Mouse (Mus musculus) erythroblast, adult 5-6 weeks (primary cell): ENCODE results near the gene Hnrnpa2b1. TPM values are rescaled to one million over a fixed set of nuclear protein-coding genes. Genes with fewer than 3 reads are reported as not detected.
A peak's percentile ranks its signal among the peaks of the same experiment; 100 is the strongest.
"Not testable (repeated sequence)": the region's sequence is repeated elsewhere in the genome, so short reads cannot be mapped to it uniquely, and the experiment has no call there.

ENCODE experiments used
- ATAC-seq: replicated peaks from 2 replicates; pipeline ENCODE4 v1.8.0; 2016; ENCODE audit warnings: moderate number of reproducible peaks, mild to moderate bottlenecking, moderate TSS enrichment, inconsistent platforms; ENCODE audit not compliant: poor library complexity, low FRiP score, severe bottlenecking
- total RNA-seq, 2 experiments: library from RNA; stranded (forward) in 1 of 2; stranded (reverse) in 1 of 2; fragments of 150-400 nt in 1 of 2; fragments of 200-764, 138-1000 nt in 1 of 2; gene quantifications; 2 replicates each; pipeline versions ENCODE4 v1.2.3 to v1.2.4; 2015 to 2017; ENCODE audit warnings: low replicate concordance in 2 of 2

The Hnrnpa2b1 gene
- total RNA-seq (2015; ENCODE audit: low replicate concordance) = 435 and 484 TPM in 2 replicates
- total RNA-seq (2017; ENCODE audit: low replicate concordance) = 397 and 928 TPM in 2 replicates

GRCm38 (mm10) chr6:51469715-51470310 is at the start of gene Hnrnpa2b1:
Gene Hnrnpa2b1, minus strand, starts transcription at chr6:51469894.
- ATAC-seq = peak; percentile 84

GRCm38 (mm10) chr6:51514860-51515259 is 45.2 kb upstream of the Hnrnpa2b1 start:
- ATAC-seq = no peak

- ATAC-seq = no peak
These were observed 44.1 kb upstream of the Hnrnpa2b1 start for GRCm38 (mm10) chr6:51513745-51514144.

GRCm38 (mm10) chr6:51510946-51511345 is 41.3 kb upstream of the Hnrnpa2b1 start:
- ATAC-seq = no peak

- ATAC-seq = no peak
These were observed 40.4 kb upstream of the Hnrnpa2b1 start for GRCm38 (mm10) chr6:51510094-51510493.

- no peak for ATAC-seq
These were observed 39.3 kb upstream of the Hnrnpa2b1 start for GRCm38 (mm10) chr6:51508750-51509648.

DNA sequence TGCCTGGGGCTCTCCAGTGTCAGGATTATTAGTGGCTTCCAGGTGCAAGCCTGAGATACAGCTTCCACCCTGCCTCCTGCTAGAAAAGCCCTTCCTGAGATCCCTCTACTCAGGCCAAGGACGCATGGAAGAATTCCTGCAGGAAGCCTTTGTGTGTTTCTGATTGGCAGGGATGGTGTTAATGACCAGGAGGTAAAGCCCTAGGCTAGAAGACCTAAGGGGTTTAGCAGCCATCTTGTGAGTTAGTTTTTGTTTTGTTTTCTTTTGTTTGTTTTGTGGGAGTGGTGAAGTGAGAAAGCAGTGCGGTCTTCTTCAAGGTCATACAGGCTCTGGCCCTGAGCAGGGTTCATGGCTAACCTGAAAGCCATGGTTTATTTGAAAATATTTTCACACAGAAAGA is 37.9 kb upstream of the Hnrnpa2b1 start:
- ATAC-seq = no peak

GRCm38 (mm10) chr6:51505671-51506070 is 36.0 kb upstream of the Hnrnpa2b1 start:
- ATAC-seq = no peak

DNA sequence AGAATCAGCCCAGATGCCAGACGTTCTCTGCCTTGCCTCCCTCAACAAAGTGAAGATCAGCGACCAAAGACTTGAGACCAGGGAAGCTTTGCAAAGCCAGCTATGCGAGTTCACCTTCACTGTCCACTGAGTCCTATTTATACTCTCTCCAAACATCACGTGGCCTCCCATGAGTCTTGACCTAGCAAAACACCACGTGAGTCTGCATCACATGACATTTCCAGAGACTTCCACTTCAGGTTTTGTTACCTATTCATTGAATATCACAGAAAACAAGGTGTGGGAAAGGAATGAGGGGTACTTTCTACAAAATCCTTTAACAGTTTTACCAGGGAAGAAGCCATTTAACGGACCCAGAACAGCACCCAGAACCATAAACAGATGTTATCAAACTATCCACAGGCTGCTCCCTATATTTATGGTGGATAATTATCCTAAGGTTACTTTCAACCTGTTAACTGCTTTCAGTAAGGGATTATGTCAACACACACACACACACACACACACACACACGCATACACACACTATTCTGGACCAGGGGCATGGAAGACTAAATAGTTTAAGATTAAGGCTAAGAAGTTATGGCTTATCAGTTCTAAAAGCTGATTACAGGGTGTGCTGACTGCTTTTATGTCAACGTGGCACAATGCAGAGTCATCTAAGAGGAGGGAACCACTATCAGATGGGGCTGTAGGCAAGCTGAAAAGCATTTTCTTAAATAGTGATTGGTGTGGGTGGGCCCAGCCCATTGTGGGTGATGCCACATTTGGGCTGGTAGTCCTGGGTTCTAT is 27.8 kb upstream of the Hnrnpa2b1 start:
- ATAC-seq = no peak

- no peak for ATAC-seq
These were observed 20.1 kb upstream of the Hnrnpa2b1 start for GRCm38 (mm10) chr6:51489787-51490186.

DNA sequence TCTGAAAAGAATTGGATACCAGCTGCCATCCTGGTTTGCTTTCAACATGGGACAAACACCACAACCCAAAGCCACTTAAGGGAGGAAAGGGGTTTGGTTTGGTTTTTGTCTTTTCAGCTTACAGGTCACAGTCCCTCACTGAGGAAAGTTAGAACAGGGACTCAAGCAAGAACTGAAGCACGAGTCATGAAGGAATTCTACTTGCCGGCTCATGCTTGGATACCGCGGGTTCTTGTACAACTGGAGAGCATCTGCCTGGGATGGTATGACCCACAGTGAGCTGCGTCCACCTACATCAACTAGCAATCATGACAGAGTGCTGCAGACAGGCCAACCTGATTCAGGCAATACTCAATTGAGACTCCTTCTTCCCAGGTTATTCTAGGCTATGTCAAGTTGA is 17.0 kb upstream of the Hnrnpa2b1 start:
- no peak for ATAC-seq

- ATAC-seq = no peak
These were observed 16.5 kb upstream of the Hnrnpa2b1 start for GRCm38 (mm10) chr6:51486076-51486710.

DNA sequence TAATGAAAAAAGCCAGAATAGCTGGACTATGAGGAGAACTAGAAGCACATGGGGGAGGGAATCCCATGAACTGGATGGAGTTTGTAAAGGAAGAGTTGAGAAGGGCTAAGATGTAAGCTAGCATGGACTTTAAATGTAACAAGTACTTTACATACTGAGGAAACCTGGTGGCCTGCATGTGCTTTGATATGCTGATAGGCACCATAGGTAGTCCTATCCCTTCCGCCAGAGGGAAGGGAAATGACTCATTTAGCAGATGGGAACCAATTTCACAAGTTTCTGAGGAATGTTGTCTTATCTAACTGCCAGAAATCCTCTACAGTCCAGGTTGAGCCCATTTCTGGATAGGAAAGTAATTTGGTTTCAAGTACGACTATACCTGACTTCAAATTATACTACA is 16.0 kb upstream of the Hnrnpa2b1 start:
- no peak for ATAC-seq

- ATAC-seq = not testable (repeated sequence)
These were observed 14.9 kb upstream of the Hnrnpa2b1 start for GRCm38 (mm10) chr6:51484556-51484955.

DNA sequence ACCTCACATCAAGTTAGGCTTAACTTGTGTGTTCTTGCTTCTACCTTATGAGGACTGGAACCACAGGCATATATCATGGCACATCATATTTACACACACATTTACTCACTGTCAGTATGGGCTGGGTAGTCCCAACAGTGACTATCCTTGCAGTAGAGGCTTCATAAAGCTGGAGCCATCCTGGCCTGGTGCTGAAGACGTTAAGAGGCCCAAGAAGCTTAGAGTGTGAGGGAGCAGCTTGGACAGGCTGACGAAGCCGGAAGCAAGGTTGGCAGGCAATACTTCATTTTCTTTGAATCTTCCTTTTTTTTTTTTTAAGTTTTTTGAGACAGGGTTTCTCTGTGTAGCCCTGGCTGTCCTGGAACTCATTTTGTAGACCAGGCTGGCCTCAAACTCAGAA is 14.2 kb upstream of the Hnrnpa2b1 start:
- ATAC-seq = no peak

DNA sequence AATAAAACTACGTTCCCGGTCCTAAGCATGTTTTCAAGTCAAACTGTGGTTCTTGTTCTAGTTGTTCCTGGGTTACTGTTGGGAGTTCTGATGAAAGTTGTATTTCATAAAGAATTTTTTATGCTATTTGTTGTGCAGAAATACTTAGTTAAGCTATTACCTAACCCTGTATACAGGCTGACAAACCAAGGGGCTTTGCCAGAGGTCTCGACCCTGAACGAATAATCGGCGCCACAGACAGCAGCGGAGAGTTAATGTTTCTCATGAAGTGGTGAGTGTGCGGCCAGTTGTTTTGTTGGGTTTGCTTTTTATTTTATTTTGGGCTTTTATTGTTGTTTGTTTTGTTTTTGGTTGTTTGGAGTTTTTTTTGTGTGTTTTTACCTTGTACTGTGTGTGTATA is 11.9 kb upstream of the Hnrnpa2b1 start:
- no peak for ATAC-seq

- ATAC-seq = peak; percentile 67
These were observed 9.5 kb upstream of the Hnrnpa2b1 start for GRCm38 (mm10) chr6:51479136-51479731.

GRCm38 (mm10) chr6:51472213-51472612 is 2.5 kb upstream of the Hnrnpa2b1 start:
- ATAC-seq = no peak

GRCm38 (mm10) chr6:51471782-51472181 is 2.1 kb upstream of the Hnrnpa2b1 start:
- ATAC-seq = no peak

DNA sequence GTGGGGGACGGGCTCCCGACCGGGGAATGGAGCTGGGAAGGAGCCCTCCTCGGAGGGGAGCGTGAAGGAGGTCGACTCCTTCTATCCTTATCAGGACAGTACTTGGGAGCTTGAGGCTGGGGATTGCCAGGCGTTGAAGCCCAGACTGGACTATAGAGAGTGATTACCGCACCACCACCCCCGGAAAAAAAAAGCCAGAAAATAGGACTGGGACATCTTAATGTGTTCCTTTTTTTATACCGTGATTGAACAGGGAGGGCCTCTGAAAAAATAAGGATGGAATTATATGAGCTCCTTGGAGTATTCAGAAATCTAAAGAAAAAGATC is 1.4 kb upstream of the Hnrnpa2b1 start:
- ATAC-seq = no peak
